Mouse (Mus musculus): ENCODE data around the gene Dusp28. TPM values are rescaled to one million over a fixed set of nuclear protein-coding genes. Genes with fewer than 3 reads are reported as not detected.

The Dusp28 gene
- polyA plus RNA-seq, 1 experiment from 2014 or later: 14.0 TPM

DNA sequence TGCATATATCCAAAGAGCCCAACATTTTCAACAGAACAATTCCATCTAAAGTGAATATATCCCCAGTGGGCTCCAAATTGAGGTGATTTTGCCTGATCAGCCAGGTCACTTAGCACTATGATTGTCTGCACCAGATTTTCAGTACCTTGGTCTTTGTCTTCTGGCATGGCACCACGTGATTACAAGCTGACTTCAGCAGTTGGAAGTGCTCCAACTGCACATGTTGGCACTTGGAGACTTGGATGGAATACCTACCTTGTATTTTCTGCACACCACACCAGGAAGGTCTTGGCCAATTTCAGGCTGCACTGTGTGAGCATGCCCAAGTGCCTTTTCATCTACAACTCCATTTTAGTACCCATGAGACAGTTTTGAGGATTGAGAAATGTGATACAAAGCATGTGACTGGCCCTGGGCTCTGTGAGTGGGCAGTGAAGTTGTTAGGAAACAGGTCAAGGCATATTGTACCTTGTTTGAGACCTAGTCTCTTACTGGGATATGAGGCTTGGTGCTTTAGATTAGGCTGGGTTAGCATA is 23.5 kb downstream of the Dusp28 start:
- H3K4me3 ChIP-seq: no peak overlapping the region
- ATAC-seq (ENCODE audit: low read depth): no peak
- WGBS: 27% methylated on average over 1 of the region's 1 CpGs
- H3K27ac ChIP-seq (replicated peaks): no peak overlapping the region
- peaks cover 24% of the 10 kb centered on the region for H3K27me3 ChIP-seq
- H3K9ac ChIP-seq: no peak overlapping the region
- H3K4me2 ChIP-seq: no peak overlapping the region
- peaks cover 10% of the 10 kb centered on the region for H3K4me1 ChIP-seq (replicated peaks)
- no peaks in the 10 kb centered on the region for H3K36me3 ChIP-seq
- H3K9me3 ChIP-seq: no peaks in the 10 kb centered on the region

DNA sequence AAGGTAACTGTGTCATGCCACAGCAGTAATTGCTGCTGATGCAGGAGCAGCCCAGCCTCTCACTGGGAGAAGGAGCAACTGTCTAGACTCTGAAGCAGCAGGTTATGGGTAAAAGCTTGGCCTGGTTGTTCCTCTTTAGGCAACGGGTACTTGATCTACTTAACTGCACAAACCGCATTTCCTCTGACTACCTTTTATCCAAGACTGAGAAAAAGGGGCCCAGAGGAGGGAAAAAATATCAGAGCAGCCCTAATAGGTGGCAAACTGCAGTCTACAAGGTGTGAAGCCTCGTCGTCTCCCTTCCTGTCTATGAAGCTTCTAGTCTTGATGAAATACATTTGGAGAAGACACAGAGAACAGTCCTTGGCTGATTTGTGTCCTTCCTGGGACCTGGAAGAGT is 26.8 kb downstream of the Dusp28 start:
- peak overlapping the region; percentile 90 for H3K9ac ChIP-seq
- H3K4me1 ChIP-seq (replicated peaks): peaks cover 35% of the 10 kb centered on the region
- peak overlapping the region; percentile 99 for H3K27ac ChIP-seq (replicated peaks)
- peaks cover 16% of the 10 kb centered on the region; the same call in 1 of the 2 replicates for H3K27me3 ChIP-seq
- no peaks in the 10 kb centered on the region for H3K9me3 ChIP-seq
- H3K36me3 ChIP-seq: peaks cover 10% of the 10 kb centered on the region
- H3K4me3 ChIP-seq: peak overlapping the region; percentile 83
- no peak for ATAC-seq (ENCODE audit: low read depth)
- H3K4me2 ChIP-seq: peak overlapping the region; percentile 85
- 75% methylated on average over 4 of the region's 4 CpGs for WGBS

DNA sequence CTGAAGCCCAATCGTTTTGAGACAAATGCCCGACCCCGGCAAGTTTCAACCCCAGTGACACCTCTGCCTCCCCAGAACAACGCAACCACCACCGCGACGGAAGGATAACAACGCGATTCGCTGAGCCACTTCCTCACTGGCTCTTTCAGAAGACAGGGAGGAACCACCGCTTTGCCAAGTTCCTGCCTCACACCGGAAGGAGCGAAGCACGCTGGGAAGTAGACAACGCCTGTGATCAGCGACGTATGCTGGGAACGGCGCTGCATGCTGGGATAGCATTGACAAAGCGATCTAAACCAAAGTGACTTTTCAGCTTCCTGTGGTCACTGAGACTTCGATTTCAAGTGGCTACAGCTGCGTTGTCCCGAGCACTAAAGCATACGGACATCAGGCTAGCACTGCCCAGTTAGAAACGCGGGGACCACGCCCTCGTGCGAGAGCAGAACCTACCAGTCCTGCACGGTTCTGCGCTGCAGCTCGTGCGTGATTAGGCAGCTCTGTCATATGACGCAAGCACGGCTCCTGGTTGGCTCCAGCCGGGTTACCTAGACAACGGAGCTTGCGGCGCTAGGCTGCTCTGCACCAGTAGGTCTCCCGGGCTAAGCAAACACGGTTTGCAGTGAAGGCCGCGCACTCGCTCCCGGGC is 27.5 kb downstream of the Dusp28 start, which contains the start of gene Capn10:
Gene Capn10 (plus strand): TSS at position 195 of the 646 bp plus-strand sequence.
- peak within 1 kb of the TSS; percentile 90 for H3K9ac ChIP-seq
- peak within 1 kb of the TSS; percentile 85 for H3K4me2 ChIP-seq
- peaks cover 12% of the 10 kb centered on the region; the same call in 1 of the 2 replicates for H3K27me3 ChIP-seq
- peaks cover 17% of the 10 kb centered on the region for H3K36me3 ChIP-seq
- WGBS: under 1% methylated on average over 45 of the region's 45 CpGs
- peak within 1 kb of the TSS; percentile 99 for H3K27ac ChIP-seq (replicated peaks)
- H3K9me3 ChIP-seq: no peaks in the 10 kb centered on the region
- H3K4me3 ChIP-seq: peak within 1 kb of the TSS; percentile 83
- peak; percentile 100 for ATAC-seq (ENCODE audit: low read depth)
- H3K4me1 ChIP-seq (replicated peaks): peaks cover 35% of the 10 kb centered on the region

GRCm38 (mm10) chr1:92935054-92935962 is 28.5 kb downstream of the Dusp28 start:
- Histone ChIP-seq H3K9ac (peak overlapping the region; percentile 90), H3K4me2 (peak overlapping the region; percentile 85), H3K27ac (replicated peaks) (peak overlapping the region; percentile 99), H3K4me1 (replicated peaks) (peaks cover 35% of the 10 kb centered on the region), H3K4me3 (peak overlapping the region; percentile 83), H3K27me3 (0 out of 2 replicates have a peak, but pooled peaks cover 3% of the 10 kb centered on the region), H3K36me3 (peaks cover 27% of the 10 kb centered on the region), H3K9me3 (no peaks in the 10 kb centered on the region)
- 16% methylated on average over 10 of the region's 10 CpGs for WGBS
- no peak for ATAC-seq (ENCODE audit: low read depth)

DNA sequence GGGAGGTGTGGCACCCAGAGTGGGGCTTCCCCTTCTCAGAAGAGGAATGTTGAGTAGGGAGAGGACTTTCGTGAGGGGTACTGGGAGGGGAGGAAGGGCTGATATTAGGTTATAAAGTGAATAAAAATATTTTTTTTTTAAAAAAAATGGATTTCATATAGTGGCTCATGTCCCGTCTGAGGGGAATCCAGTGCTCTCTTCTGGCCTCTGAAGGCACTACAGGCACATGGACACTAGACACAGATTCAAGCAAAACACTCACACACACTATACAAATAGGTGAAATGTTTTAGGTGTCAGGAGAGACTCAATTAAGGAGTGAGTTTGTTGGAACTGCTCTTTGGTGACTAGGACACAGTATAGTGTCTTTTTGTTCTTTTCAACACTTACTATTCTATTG is 29.2 kb downstream of the Dusp28 start:
- H3K9me3 ChIP-seq: no peaks in the 10 kb centered on the region
- no peak overlapping the region for H3K27ac ChIP-seq (replicated peaks)
- H3K9ac ChIP-seq: peak overlapping the region; percentile 90
- H3K4me3 ChIP-seq: peak overlapping the region; percentile 83
- 50% methylated on average over 2 of the region's 2 CpGs for WGBS
- peak overlapping the region; percentile 85 for H3K4me2 ChIP-seq
- H3K4me1 ChIP-seq (replicated peaks): peaks cover 35% of the 10 kb centered on the region
- H3K27me3 ChIP-seq: no peaks in the 10 kb centered on the region
- H3K36me3 ChIP-seq: peaks cover 33% of the 10 kb centered on the region
- ATAC-seq (ENCODE audit: low read depth): no peak

- Histone ChIP-seq H3K36me3 (peaks cover 35% of the 10 kb centered on the region), H3K9ac (peak overlapping the region; percentile 90), H3K9me3 (no peaks in the 10 kb centered on the region), H3K4me1 (replicated peaks) (peaks cover 35% of the 10 kb centered on the region), H3K27ac (replicated peaks) (no peak overlapping the region), H3K4me2 (peak overlapping the region; percentile 85), H3K27me3 (no peaks in the 10 kb centered on the region), H3K4me3 (peak overlapping the region; percentile 83)
- no peak for ATAC-seq (ENCODE audit: low read depth)
- WGBS: 41% methylated on average over 3 of the region's 3 CpGs
These were observed 29.7 kb downstream of the Dusp28 start for GRCm38 (mm10) chr1:92936467-92936866.

DNA sequence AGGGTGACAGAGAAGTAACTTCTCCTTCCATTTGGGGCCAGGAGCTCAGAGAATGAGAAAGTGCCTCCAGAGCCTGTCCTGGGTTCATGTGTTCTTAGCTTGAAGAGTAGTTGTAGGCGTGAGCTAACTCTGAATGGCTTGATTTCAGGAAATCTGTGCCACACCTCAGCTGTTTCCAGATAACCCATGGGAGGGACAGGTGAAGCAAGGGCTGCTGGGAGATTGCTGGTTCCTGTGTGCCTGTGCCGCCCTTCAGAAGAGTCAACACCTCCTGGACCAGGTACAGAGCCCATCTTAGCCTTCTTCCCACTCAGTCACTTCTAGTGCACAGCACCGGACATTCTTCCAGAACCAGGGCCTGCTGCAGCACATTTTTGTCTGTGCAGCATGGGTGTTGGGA is 31.0 kb downstream of the Dusp28 start:
- Histone ChIP-seq H3K4me1 (replicated peaks) (peaks cover 35% of the 10 kb centered on the region), H3K9me3 (no peaks in the 10 kb centered on the region), H3K4me3 (no peak overlapping the region), H3K9ac (no peak overlapping the region), H3K36me3 (peaks cover 48% of the 10 kb centered on the region), H3K27ac (replicated peaks) (no peak overlapping the region), H3K27me3 (no peaks in the 10 kb centered on the region), H3K4me2 (no peak overlapping the region)
- ATAC-seq (ENCODE audit: low read depth): no peak
- 91% methylated on average over 3 of the region's 3 CpGs for WGBS

- WGBS: 92% methylated on average over 4 of the region's 4 CpGs
- no peak for ATAC-seq (ENCODE audit: low read depth)
- Histone ChIP-seq H3K27me3 (no peaks in the 10 kb centered on the region), H3K36me3 (peaks cover 67% of the 10 kb centered on the region), H3K9ac (no peak overlapping the region), H3K4me2 (no peak overlapping the region), H3K4me1 (replicated peaks) (peaks cover 27% of the 10 kb centered on the region), H3K27ac (replicated peaks) (no peak overlapping the region), H3K4me3 (no peak overlapping the region), H3K9me3 (no peaks in the 10 kb centered on the region)
These were observed 33.0 kb downstream of the Dusp28 start for GRCm38 (mm10) chr1:92939746-92940145.

DNA sequence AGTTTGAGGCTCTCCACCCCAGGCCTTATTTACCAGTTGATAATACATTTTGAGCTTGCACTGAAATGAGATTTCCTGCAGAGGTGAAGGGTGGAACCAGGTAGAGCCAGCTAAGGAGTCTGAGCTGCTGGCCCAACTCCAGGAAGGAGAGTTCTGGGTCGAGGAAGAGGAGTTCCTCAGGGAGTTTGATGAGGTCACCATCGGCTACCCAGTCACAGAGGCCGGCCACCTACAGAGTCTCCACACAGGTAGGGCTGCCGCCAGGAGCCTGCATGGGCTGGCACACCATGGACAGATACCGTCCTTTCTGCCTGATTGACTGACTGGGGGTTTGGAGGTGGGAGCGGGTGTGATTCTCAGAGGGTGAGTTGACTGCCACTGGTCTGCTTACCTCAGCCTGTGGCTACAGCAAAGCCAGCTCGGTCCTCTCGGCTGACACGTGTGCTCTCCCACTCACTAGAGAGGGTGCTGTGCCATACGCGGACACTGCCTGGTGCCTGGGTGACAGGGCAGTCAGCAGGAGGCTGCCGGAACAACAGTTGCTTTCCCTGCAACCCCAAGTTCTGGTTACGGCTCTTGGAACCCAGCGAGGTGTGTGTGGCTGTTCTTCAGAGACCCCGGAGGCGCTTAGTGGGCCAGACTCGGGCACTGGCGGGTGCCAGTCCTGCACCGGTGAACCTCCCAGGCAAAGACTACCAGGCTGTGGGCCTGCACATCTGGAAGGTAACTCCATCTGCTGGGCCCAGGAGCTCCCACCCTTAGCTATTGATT is 36.6 kb downstream of the Dusp28 start:
- Histone ChIP-seq H3K9me3 (no peaks in the 10 kb centered on the region), H3K36me3 (peaks cover 96% of the 10 kb centered on the region), H3K4me2 (no peak overlapping the region), H3K4me1 (replicated peaks) (no peaks in the 10 kb centered on the region), H3K27me3 (no peaks in the 10 kb centered on the region), H3K9ac (no peak overlapping the region), H3K27ac (replicated peaks) (no peak overlapping the region), H3K4me3 (no peak overlapping the region)
- ATAC-seq (ENCODE audit: low read depth): no peak
- 94% methylated on average over 19 of the region's 19 CpGs for WGBS

- H3K4me3 ChIP-seq: no peak overlapping the region
- no peak for ATAC-seq (ENCODE audit: low read depth)
- H3K27ac ChIP-seq (replicated peaks): no peak overlapping the region
- WGBS: 95% methylated on average over 3 of the region's 3 CpGs
- H3K9me3 ChIP-seq: no peaks in the 10 kb centered on the region
- H3K4me2 ChIP-seq: no peak overlapping the region
- no peaks in the 10 kb centered on the region for H3K27me3 ChIP-seq
- H3K36me3 ChIP-seq: peaks cover 67% of the 10 kb centered on the region
- no peak overlapping the region for H3K9ac ChIP-seq
- H3K4me1 ChIP-seq (replicated peaks): no peaks in the 10 kb centered on the region
These were observed 41.2 kb downstream of the Dusp28 start for GRCm38 (mm10) chr1:92947966-92948365.

DNA sequence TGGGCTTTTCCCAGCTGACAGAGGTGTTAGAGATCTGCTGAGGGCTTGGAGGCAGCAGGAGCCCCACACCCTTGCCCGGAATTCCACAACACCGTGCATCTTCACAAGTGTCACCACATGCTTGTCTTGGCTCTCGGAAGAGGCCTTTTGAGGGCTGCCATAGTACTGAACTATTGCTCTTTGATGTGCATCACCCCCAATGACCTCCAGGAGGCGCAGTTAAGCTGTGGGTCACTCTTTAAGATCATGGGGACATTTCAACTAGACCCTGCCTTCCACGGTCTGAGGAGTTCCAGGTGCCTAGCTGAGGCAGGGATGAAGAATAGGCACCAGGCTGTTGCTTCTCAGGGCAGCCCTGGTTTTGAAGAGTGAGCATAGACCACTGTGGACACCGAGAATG is 42.6 kb downstream of the Dusp28 start:
- 70% methylated on average over 6 of the region's 6 CpGs for WGBS
- no peak overlapping the region for H3K4me2 ChIP-seq

More for the DNA sequence above, 42.6 kb downstream of the Dusp28 start:
- no peak overlapping the region for H3K27ac ChIP-seq (replicated peaks)
- H3K9me3 ChIP-seq: no peaks in the 10 kb centered on the region
- ATAC-seq (ENCODE audit: low read depth): no peak
- H3K9ac ChIP-seq: no peak overlapping the region
- no peaks in the 10 kb centered on the region for H3K4me1 ChIP-seq (replicated peaks)
- no peaks in the 10 kb centered on the region for H3K27me3 ChIP-seq
- peaks cover 53% of the 10 kb centered on the region for H3K36me3 ChIP-seq
- H3K4me3 ChIP-seq: no peak overlapping the region

All from neural tube, embryonic 13.5 days (tissue).